Mouse (Mus musculus): ENCODE measurements at regions not wholly inside any gene's neighbourhood (a gene's known extent, or its start where the extent isn't known, plus 50 kb on each side); places are given as distances from the start of the nearest gene placed in this dataset.

GRCm38 (mm10) chr16:51911109-51911765 is 119.8 kb upstream of the Cblb start:
- DNase-seq = no peak

- DNase-seq = no peak
Observed at GRCm38 (mm10) chr16:51915034-51915928, 115.7 kb upstream of the Cblb start.

- DNase-seq = no peak
Observed at GRCm38 (mm10) chr16:51915929-51916308, 115.1 kb upstream of the Cblb start.

DNA sequence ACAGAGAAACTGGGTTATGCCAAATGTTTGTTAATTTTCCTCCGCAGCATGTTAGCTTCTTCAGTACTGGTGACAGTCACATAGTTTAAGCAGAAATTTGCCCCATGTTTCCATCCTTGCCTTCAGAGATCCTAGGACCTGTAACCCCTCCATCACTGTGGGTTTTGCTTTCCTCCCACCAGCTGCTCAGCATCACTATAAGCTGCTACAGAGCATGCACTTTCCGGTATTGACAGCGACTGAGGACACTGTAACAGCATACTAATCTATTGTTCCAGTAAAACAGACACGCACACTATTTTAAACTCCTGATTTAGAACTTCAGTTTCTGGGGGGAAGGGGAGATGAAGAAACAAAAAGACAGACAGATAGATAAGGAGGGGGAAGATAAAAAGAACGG is 114.7 kb upstream of the Cblb start:
- DNase-seq = no peak

DNA sequence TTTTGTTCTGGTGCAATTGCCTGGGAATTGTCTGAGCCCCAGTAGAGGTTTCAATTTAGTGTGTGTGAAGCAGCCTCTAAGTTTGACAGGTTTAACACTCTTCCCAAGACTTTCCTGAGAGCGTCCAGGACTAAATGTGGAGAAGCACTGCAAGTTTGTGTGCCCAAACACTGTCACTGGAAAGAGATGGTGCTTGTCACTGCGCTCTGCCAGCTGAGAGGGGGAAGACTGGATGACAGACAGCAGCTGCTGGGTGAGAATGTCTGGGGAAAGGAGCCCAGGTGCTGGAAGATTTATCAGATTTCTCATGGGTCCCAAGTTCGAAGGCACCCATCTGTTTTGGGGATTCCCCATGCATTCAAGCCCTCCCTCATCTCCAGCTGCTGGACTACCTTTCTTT is 114.2 kb upstream of the Cblb start:
- DNase-seq = no peak

DNA sequence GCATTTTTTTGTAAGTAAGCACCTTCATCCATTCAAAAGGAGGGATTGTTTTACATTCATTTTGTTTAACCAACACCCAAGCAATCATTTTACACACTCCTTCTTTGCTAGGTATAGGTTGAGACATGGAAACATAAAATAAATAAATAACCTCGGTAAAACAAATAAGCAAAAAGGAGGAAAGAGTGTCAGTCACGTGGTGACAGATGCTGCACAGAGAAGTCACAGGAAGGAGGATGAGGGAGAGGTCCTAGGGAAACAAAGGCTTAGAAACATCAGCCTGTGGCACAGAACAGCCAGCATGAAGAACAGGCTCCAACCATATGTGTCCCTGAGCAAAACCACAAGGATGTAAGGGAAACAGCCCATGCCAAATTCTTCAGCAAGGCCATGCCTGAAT is 113.5 kb upstream of the Cblb start:
- DNase-seq = no peak

DNA sequence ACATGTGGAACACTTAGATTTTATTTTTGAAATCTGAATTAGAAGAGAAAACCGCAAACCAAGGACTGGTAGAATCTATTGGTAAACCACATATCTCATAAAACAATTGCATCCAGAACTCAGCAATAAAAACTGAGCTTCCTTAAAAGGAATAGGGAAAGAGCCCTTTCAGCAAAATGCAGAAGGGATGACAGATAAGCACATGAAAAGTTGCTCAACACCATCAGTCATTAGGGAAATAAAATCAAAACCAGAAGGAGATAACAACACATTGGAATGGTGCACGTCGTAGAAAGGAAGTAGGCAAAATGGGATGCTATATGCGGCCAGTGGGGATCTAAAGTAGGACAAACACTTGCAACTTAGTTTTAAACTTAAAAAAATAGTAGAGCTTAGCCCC is 110.0 kb upstream of the Cblb start:
- DNase-seq = no peak

DNA sequence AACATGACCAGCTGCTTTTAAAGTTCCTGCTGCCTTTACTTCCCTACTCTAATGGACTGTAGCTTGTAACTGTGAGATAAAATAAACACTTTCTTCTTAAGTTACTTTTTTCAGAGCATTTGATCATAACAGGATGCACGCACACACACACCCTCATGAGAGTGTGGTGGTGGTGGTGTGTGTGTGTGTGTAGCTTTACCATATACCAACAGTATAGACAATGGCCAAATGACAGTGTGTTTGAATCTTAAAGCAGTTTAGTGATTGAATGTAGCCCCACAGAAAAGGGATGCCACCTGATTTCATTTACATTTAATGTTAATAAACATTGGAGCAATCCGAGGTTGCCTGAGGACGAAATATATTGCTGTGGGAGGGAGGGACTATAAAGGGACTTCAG is 108.4 kb upstream of the Cblb start:
- no peak for DNase-seq

DNA sequence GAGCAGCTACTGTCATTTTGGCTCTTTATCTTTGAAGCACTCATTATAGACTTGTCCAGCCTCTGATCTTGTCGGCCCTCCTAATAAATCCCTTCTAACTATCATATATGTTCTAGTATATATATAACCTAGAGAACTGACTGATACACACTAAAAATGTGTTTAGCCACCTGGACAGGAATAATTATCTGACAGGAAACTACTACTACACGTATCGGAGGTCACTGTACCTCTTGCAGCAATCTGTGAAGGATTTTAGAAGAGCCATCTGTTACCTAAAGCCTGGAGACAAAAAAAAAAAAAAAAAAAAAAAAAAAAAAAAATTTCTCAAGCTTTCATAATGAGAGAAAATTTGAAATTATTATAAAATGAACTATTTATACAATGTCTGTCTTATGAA is 105.4 kb upstream of the Cblb start:
- no peak for DNase-seq

- DNase-seq = no peak
Observed at GRCm38 (mm10) chr16:51933122-51933521, 97.9 kb upstream of the Cblb start.

DNA sequence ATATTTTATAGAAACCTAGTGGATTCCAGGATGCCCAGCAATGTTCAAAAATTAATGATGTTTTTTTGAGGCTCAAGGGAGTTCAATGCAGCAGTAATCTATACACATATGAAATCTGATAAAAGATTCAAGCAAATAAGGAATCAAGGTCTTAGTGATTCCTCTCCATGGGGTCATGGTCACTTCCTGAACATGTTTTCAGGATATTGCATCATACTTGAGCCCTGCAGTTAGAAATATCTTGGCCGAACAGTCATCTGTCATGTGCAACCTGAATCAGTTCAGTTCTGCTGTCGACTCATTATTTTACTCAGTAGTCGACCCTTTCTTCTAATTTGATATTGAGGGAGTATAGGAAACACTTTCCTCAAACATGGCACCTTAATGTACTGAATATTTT is 97.1 kb upstream of the Cblb start:
- no peak for DNase-seq

- DNase-seq = no peak
Observed at GRCm38 (mm10) chr16:51937298-51937697, 93.7 kb upstream of the Cblb start.

DNA sequence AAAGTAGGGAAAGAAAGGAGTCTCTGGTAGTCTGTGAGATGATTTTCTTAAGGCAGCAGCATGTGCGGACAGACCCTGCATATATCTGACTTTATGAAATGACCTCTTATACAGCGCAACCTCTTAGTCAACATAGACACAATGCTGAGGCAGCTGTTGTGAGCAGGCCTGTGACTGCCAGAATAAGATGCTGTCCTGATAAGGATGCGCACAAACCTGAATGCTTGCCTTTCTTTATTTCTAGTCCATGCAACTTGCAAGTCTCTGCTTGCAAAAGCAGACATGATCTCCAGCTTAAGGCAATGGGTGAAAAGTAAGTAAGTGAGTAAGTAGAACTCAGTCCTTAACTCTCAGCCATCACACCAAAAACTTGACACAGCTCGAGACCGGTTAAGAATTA is 92.0 kb upstream of the Cblb start:
- no peak for DNase-seq

DNA sequence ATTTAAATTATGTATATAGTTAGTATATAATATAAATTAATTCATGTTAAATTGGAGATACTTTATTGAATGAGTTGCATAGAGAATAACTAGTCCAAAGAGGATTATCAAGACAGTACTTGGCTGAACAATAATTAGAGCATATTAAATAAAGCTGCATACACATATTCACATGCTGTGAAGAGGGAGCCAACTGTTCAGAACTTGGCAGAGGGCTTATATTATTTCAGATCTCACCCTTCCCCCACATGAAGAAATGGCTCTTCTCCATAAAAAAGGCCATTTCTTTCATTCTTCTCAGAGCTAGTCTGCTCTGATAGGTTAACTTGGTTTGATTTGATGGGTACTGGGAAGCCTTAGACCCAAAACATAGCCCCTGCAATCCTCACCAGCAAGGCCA is 90.5 kb upstream of the Cblb start:
- DNase-seq = no peak

GRCm38 (mm10) chr16:51942431-51943130 is 88.4 kb upstream of the Cblb start:
- no peak for DNase-seq

- no peak for DNase-seq
Observed at GRCm38 (mm10) chr16:51967051-51967845, 63.8 kb upstream of the Cblb start.
